Mouse (Mus musculus): Measurements from ENCODE around the gene Ppm1m. TPM values are rescaled to one million over a fixed set of nuclear protein-coding genes. Genes with fewer than 3 reads are reported as not detected.

Gene Ppm1m
- polyA plus RNA-seq, 1 experiment from 2014 or later: 43.1 TPM

GRCm38 (mm10) chr9:106210853-106211609 lies 11.5 kb upstream of the Ppm1m start:
- Histone ChIP-seq H3K4me1 (ENCODE audit: control insufficient read depth, insufficient read depth, low read length) (peaks cover 13% of the 10 kb centered on the region), H3K27me3 (ENCODE audit: control insufficient read depth, insufficient read depth, low read length) (no peaks in the 10 kb centered on the region), H3K9ac (ENCODE audit: low read depth, low read length) (no peak overlapping the region), H3K9me3 (ENCODE audit: control insufficient read depth, low read length) (no peaks in the 10 kb centered on the region), H3K4me2 (replicated peaks; ENCODE audit: low read depth, low read length) (peak overlapping the region; percentile 36; the same call in 1 of the 2 replicates), H3K36me3 (ENCODE audit: control insufficient read depth, insufficient read depth, low read length) (peaks cover 41% of the 10 kb centered on the region), H3K4me3 (ENCODE audit: low read length) (no peak overlapping the region), H3K27ac (ENCODE audit: low read depth, low read length) (no peak overlapping the region)
- WGBS: 62% methylated on average over 9 of the region's 9 CpGs
- no peak for ATAC-seq (ENCODE audit: low FRiP score, low TSS enrichment)

DNA sequence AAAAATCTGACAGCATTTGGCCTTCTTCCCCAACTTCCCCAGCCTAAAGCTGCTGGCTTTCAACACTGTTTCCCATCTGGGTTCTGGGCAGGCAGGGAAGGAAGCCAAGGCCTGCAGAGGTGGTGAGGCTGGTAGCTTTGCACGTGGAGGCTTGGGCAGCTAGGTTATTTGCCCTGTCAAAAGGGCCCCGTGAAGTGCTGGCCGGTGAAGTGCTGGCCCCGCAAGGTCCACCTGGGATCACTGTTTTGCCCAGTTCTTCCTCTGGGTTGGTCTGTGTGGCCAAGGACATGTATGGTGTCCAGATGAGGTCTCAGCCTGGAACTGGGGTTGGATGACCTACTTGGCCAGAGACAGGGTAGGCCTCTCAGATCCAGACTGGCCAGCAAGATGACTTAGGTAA lies 10.4 kb upstream of the Ppm1m start:
- H3K36me3 ChIP-seq (ENCODE audit: control insufficient read depth, insufficient read depth, low read length): peaks cover 40% of the 10 kb centered on the region
- no peak overlapping the region for H3K27ac ChIP-seq (ENCODE audit: low read depth, low read length)
- H3K4me2 ChIP-seq (replicated peaks; ENCODE audit: low read depth, low read length): no peak overlapping the region
- H3K27me3 ChIP-seq (ENCODE audit: control insufficient read depth, insufficient read depth, low read length): no peaks in the 10 kb centered on the region
- H3K9ac ChIP-seq (ENCODE audit: low read depth, low read length): no peak overlapping the region
- WGBS: 97% methylated on average over 4 of the region's 4 CpGs
- no peaks in the 10 kb centered on the region for H3K9me3 ChIP-seq (ENCODE audit: control insufficient read depth, low read length)
- H3K4me3 ChIP-seq (ENCODE audit: low read length): no peak overlapping the region
- peaks cover 13% of the 10 kb centered on the region for H3K4me1 ChIP-seq (ENCODE audit: control insufficient read depth, insufficient read depth, low read length)
- ATAC-seq (ENCODE audit: low FRiP score, low TSS enrichment): no peak

GRCm38 (mm10) chr9:106208181-106208580 lies 8.6 kb upstream of the Ppm1m start:
- Histone ChIP-seq H3K9me3 (ENCODE audit: control insufficient read depth, low read length) (no peaks in the 10 kb centered on the region), H3K36me3 (ENCODE audit: control insufficient read depth, insufficient read depth, low read length) (peaks cover 23% of the 10 kb centered on the region; the same call in 1 of the 2 replicates), H3K27me3 (ENCODE audit: control insufficient read depth, insufficient read depth, low read length) (no peaks in the 10 kb centered on the region), H3K4me2 (replicated peaks; ENCODE audit: low read depth, low read length) (no peak overlapping the region), H3K27ac (ENCODE audit: low read depth, low read length) (no peak overlapping the region), H3K9ac (ENCODE audit: low read depth, low read length) (no peak overlapping the region), H3K4me3 (ENCODE audit: low read length) (no peak overlapping the region), H3K4me1 (ENCODE audit: control insufficient read depth, insufficient read depth, low read length) (peaks cover 27% of the 10 kb centered on the region)
- ATAC-seq (ENCODE audit: low FRiP score, low TSS enrichment): no peak
- WGBS: 71% methylated on average over 5 of the region's 5 CpGs

DNA sequence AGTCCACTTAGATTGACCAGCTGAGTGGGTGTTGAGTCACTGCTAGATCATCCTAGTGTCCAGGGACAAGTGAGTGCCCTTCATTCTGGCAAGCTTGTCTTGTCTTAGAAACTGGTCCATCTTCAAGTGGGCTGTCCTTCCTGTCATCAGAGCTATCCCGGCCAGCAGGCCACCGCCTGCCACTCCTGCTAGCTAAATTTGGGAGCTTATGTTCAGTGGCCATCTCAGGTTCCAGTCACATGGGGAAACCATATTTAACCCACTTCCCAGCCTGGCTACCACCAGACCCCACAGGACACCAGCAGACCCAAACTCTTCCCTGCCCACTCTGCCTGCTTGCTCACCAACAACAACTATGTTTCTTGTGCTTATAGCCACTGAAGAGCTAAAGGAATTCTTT lies 7.0 kb upstream of the Ppm1m start:
- no peak for ATAC-seq (ENCODE audit: low FRiP score, low TSS enrichment)
- Histone ChIP-seq H3K9me3 (ENCODE audit: control insufficient read depth, low read length) (no peaks in the 10 kb centered on the region), H3K9ac (ENCODE audit: low read depth, low read length) (no peak overlapping the region), H3K4me1 (ENCODE audit: control insufficient read depth, insufficient read depth, low read length) (peaks cover 22% of the 10 kb centered on the region), H3K36me3 (ENCODE audit: control insufficient read depth, insufficient read depth, low read length) (peaks cover 14% of the 10 kb centered on the region; the same call in 1 of the 2 replicates), H3K27me3 (ENCODE audit: control insufficient read depth, insufficient read depth, low read length) (no peaks in the 10 kb centered on the region), H3K4me2 (replicated peaks; ENCODE audit: low read depth, low read length) (no peak overlapping the region), H3K4me3 (ENCODE audit: low read length) (no peak overlapping the region), H3K27ac (ENCODE audit: low read depth, low read length) (no peak overlapping the region)
- WGBS: 61% methylated on average over 2 of the region's 2 CpGs

DNA sequence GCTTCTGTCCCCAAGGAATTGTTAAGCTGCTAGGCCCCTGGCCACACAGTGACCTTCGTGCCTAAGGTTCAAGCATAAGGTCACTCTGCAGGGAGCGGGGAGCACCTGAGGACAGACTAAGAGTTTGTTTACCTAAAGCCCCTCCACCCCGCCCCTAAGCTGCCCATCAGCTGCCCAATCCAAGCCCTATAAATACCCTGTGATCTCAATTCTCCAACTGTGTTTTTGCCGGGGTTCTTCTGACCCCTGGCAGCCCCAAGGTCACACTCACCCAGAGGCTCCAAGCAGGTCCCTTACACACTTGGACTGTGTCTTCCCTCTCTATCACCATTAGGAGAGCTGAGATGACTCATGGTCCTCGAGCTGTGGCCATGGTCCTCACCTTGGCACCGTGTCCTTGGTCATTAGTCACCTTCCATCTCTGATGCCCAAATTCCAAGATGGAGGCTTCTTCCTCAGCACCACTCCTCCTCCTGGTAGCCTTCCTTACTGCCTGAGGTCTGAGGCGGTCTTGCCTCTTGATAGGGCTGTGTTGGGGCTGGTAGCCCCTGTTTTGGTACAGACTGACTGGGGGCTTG lies 6.3 kb upstream of the Ppm1m start:
- ATAC-seq (ENCODE audit: low FRiP score, low TSS enrichment): no peak
- H3K4me1 ChIP-seq (ENCODE audit: control insufficient read depth, insufficient read depth, low read length): peaks cover 17% of the 10 kb centered on the region
- no peaks in the 10 kb centered on the region for H3K27me3 ChIP-seq (ENCODE audit: control insufficient read depth, insufficient read depth, low read length)
- no peak overlapping the region for H3K4me3 ChIP-seq (ENCODE audit: low read length)
- WGBS: 78% methylated on average over 7 of the region's 7 CpGs
- H3K27ac ChIP-seq (ENCODE audit: low read depth, low read length): no peak overlapping the region
- no peak overlapping the region for H3K4me2 ChIP-seq (replicated peaks; ENCODE audit: low read depth, low read length)
- H3K9me3 ChIP-seq (ENCODE audit: control insufficient read depth, low read length): no peaks in the 10 kb centered on the region
- H3K36me3 ChIP-seq (ENCODE audit: control insufficient read depth, insufficient read depth, low read length): peaks cover 14% of the 10 kb centered on the region; the same call in 1 of the 2 replicates
- H3K9ac ChIP-seq (ENCODE audit: low read depth, low read length): no peak overlapping the region

DNA sequence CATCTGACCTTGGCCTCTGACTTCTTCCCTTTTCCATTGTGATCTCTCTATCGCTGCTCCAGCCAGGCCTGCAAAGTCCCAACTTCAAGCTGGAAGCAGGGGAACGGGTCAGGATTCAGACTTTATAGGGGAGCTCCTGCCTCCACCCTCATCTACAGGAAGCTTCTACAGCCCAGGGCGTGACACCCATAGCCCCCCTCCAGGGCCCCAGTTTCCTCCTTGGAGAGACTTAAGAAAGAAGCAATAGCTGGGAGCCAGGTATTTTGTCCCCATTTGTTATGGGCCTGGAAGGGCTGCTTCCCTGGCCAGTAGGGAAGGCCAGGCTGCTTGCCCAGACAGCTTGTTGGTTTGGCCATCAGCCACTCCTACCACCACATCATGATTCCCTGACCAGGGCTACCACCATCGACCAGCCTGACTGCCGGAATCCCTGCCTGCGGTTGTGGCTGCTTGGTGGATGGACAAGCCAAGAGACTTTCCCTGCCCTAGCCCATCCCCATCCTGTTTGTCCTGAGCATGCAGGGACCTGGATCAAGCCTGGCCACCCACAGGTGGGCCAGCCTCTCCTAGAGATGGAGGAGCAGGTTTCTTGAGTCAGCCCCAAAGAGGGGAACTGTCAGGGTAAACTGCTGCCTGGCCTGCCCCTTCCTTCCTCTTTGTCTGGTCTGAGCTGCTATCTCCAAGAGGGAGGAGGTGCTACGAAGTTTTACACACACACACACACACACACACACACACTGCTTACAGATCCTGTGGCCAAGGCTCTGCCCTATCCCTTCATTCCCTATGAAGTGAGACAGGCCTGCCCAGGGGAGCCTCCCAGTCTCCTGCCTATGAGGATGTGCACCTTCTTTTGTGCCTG lies 4.7 kb upstream of the Ppm1m start:
- WGBS: 66% methylated on average over 7 of the region's 7 CpGs
- peaks cover 24% of the 10 kb centered on the region for H3K4me1 ChIP-seq (ENCODE audit: control insufficient read depth, insufficient read depth, low read length)
- no peaks in the 10 kb centered on the region for H3K27me3 ChIP-seq (ENCODE audit: control insufficient read depth, insufficient read depth, low read length)
- peaks cover 12% of the 10 kb centered on the region; the same call in 1 of the 2 replicates for H3K36me3 ChIP-seq (ENCODE audit: control insufficient read depth, insufficient read depth, low read length)
- peak overlapping the region; percentile 74; the same call in 1 of the 2 replicates for H3K9ac ChIP-seq (ENCODE audit: low read depth, low read length)
- H3K27ac ChIP-seq (ENCODE audit: low read depth, low read length): no peak overlapping the region
- peak overlapping the region; percentile 62 for H3K4me2 ChIP-seq (replicated peaks; ENCODE audit: low read depth, low read length)
- no peaks in the 10 kb centered on the region for H3K9me3 ChIP-seq (ENCODE audit: control insufficient read depth, low read length)
- peak overlapping the region; percentile 66 for H3K4me3 ChIP-seq (ENCODE audit: low read length)
- no peak for ATAC-seq (ENCODE audit: low FRiP score, low TSS enrichment)

- H3K4me1 ChIP-seq (ENCODE audit: control insufficient read depth, insufficient read depth, low read length): peaks cover 26% of the 10 kb centered on the region
- ATAC-seq (ENCODE audit: low FRiP score, low TSS enrichment): peak; percentile 88
Measured at GRCm38 (mm10) chr9:106202819-106203636, 3.5 kb upstream of the Ppm1m start, which contains the start of gene Twf2. Twf2 (plus strand) TSS chr9:106203108.

DNA sequence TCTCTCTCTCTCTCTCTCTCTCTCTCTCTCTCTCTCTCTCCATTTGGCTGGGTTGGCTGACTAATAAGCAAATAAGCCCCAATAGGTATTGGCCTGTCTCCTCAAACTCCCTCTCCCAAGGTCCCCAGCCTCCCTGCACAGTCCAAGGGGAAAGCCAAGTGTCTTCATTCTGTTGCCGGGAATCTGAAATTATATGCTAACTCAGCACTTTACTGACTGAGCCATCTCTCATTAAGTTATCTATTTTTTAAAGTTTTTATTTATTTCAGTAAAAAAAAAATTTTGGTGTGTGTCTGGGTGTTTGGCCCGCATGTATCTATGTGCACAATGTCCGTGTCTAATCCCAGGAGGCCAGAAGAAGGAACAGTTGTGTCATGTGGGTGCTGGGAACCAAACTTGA lies 2.3 kb upstream of the Ppm1m start:
- H3K4me1 ChIP-seq (ENCODE audit: control insufficient read depth, insufficient read depth, low read length): peaks cover 31% of the 10 kb centered on the region
- WGBS: 89% methylated on average over 3 of the region's 3 CpGs
- H3K9ac ChIP-seq (ENCODE audit: low read depth, low read length): peak overlapping the region; percentile 37; the same call in 1 of the 2 replicates
- H3K27ac ChIP-seq (ENCODE audit: low read depth, low read length): no peak overlapping the region; the same call in 1 of the 2 replicates
- H3K4me2 ChIP-seq (replicated peaks; ENCODE audit: low read depth, low read length): peak overlapping the region; percentile 62; the same call in 1 of the 2 replicates
- H3K4me3 ChIP-seq (ENCODE audit: low read length): no peak overlapping the region
- H3K36me3 ChIP-seq (ENCODE audit: control insufficient read depth, insufficient read depth, low read length): no peaks in the 10 kb centered on the region; the same call in 1 of the 2 replicates
- no peak for ATAC-seq (ENCODE audit: low FRiP score, low TSS enrichment)
- H3K9me3 ChIP-seq (ENCODE audit: control insufficient read depth, low read length): no peaks in the 10 kb centered on the region
- no peaks in the 10 kb centered on the region for H3K27me3 ChIP-seq (ENCODE audit: control insufficient read depth, insufficient read depth, low read length)

More at GRCm38 (mm10) chr9:106202819-106203636, 3.5 kb upstream of the Ppm1m start, which contains the start of gene Twf2:
- Histone ChIP-seq H3K4me2 (replicated peaks; ENCODE audit: low read depth, low read length) (peak within 1 kb of the TSS; percentile 62), H3K9me3 (ENCODE audit: control insufficient read depth, low read length) (no peaks in the 10 kb centered on the region), H3K36me3 (ENCODE audit: control insufficient read depth, insufficient read depth, low read length) (peaks cover 2% of the 10 kb centered on the region; the same call in 1 of the 2 replicates), H3K27me3 (ENCODE audit: control insufficient read depth, insufficient read depth, low read length) (no peaks in the 10 kb centered on the region), H3K4me3 (ENCODE audit: low read length) (peak within 1 kb of the TSS; percentile 66), H3K27ac (ENCODE audit: low read depth, low read length) (peak within 1 kb of the TSS; percentile 61; the same call in 1 of the 2 replicates), H3K9ac (ENCODE audit: low read depth, low read length) (peak within 1 kb of the TSS; percentile 74)
- 1% methylated on average over 59 of the region's 61 CpGs for WGBS

Measured in kidney, embryonic 14.5 days (tissue).